Mouse (Mus musculus): ENCODE data around the gene Rem2. TPM values are rescaled to one million over a fixed set of nuclear protein-coding genes. Genes with fewer than 3 reads are reported as not detected.
A peak's percentile ranks its signal among the peaks of the same experiment; 100 is the strongest.

Gene Rem2
- polyA plus RNA-seq, 1 experiment from 2014 or later: 46.0 TPM

DNA sequence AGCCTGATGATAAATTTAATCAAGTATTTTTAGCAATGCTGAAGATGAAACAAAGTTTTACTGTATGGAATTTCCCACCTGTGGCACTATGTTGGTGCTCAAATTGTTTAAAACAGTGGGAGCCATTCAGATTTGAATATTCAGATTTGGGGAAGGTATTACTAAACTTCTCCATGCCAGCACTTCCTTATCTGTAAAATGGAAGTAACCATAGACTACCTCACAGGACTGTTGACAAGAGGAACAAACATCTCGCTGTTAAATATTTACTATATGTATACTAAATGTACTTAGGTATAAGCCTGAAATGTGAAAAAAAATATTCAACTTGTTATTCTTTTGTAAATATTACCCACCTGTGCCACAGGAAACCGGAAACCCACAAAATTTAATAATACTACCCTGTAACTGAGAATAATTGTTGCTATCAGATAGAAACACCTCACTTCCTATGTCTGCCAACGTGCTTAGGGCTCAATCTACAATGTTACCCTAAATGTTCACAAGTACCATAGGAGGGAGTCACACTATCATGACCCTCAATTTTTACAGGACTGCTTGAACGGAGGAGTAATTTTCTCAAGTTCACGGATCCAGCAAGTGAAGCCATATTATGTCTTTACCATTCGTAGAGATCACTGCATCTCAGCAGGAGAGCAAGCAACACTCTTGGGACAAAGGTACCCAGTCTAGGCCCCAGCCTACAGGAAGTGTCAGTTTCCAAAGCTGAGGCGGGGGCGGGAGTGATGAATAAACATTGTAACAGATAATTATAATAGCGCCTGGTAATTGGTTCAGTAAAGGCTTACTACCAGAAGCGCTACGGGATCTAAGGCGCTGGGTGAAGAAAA, 12.6 kb upstream of the Rem2 start:
- 15% methylated on average over 12 of the region's 12 CpGs for WGBS
- H3K9ac ChIP-seq (ENCODE audit: low read depth, low read length): peak overlapping the region; percentile 84
- peaks cover 11% of the 10 kb centered on the region for H3K4me1 ChIP-seq (ENCODE audit: control insufficient read depth, insufficient read depth, low read length)
- H3K4me3 ChIP-seq (ENCODE audit: low read depth, low read length): peak overlapping the region; percentile 82
- H3K27ac ChIP-seq (ENCODE audit: low read length): peak overlapping the region; percentile 59
- peak; percentile 37 for ATAC-seq
- peak overlapping the region; percentile 92 for H3K4me2 ChIP-seq (ENCODE audit: low read length)
- peaks cover 4% of the 10 kb centered on the region for H3K36me3 ChIP-seq (ENCODE audit: control insufficient read depth, insufficient read depth, low read length)
- no peaks in the 10 kb centered on the region for H3K27me3 ChIP-seq (ENCODE audit: control insufficient read depth, insufficient read depth, low read depth, low read length)
- H3K9me3 ChIP-seq (replicated peaks; ENCODE audit: control insufficient read depth, low read length, poor library complexity, severe bottlenecking): no peaks in the 10 kb centered on the region

DNA sequence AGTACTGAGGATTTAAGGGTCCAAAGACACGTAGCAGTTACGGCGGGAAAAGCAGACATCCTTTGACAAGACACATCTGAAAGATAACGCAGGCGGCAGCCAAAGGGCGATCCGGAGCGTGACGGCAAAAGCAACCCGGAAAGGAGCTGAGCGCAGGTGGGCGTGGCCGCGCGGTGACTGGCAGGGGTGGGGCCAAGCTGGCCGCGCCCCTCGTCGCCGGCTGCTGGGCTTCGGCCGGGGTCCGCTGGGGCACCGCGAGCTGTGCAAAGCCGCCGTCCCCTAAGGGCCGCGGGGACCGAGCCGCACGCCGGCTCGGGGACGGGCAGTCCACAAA, 12.0 kb upstream of the Rem2 start, which contains the start of gene Lrp10:
Gene Lrp10, plus strand, starts transcription at position 179 of the 334 bp plus-strand sequence.
- Histone ChIP-seq H3K27ac (ENCODE audit: low read length) (peak within 1 kb of the TSS; percentile 59), H3K4me2 (ENCODE audit: low read length) (peak within 1 kb of the TSS; percentile 92), H3K4me1 (ENCODE audit: control insufficient read depth, insufficient read depth, low read length) (peaks cover 11% of the 10 kb centered on the region), H3K36me3 (ENCODE audit: control insufficient read depth, insufficient read depth, low read length) (peaks cover 9% of the 10 kb centered on the region), H3K27me3 (ENCODE audit: control insufficient read depth, insufficient read depth, low read depth, low read length) (no peaks in the 10 kb centered on the region), H3K9me3 (replicated peaks; ENCODE audit: control insufficient read depth, low read length, poor library complexity, severe bottlenecking) (no peaks in the 10 kb centered on the region), H3K9ac (ENCODE audit: low read depth, low read length) (peak within 1 kb of the TSS; percentile 84), H3K4me3 (ENCODE audit: low read depth, low read length) (peak within 1 kb of the TSS; percentile 82)
- 0% methylated on average over 35 of the region's 35 CpGs for WGBS
- ATAC-seq: peak; percentile 90

DNA sequence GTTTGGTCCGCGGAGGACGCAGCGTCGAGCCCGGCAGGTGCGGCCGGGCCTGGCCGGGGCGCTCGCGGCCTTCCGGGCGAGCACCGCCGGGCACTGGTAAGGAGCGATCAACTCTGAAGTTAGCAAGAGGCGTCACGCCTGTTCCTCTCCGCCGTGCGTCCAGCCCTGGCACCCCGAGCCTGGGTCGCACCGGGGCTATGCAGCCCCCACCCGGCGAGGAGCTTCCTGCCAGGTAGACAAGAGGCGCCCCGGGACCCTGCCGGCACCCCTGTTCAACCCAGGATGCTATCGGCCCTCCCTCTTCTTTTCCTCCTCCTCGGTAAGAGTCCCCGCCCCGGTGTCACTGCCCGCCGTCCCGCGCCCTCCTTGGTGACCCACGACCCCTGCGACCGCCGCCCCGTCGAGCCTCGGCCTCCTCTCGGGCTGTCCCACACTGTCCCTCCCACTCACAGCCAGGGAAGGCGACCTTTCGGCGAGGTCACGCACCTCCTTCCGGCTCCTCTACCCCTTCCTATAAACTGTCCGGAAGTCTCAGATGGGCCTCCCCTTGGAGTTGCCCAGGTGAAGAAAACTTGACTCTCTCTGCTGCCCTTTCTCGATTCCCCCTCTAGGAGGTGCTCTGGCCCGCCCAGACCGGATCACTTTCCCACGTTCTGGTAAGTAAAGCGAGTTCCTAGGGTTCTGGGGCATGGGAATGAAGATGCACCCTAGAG, 11.5 kb upstream of the Rem2 start:
- WGBS: under 1% methylated on average over 55 of the region's 57 CpGs
- Histone ChIP-seq H3K27ac (ENCODE audit: low read length) (peak overlapping the region; percentile 59), H3K36me3 (ENCODE audit: control insufficient read depth, insufficient read depth, low read length) (peaks cover 14% of the 10 kb centered on the region), H3K4me3 (ENCODE audit: low read depth, low read length) (peak overlapping the region; percentile 82), H3K4me2 (ENCODE audit: low read length) (peak overlapping the region; percentile 92), H3K27me3 (ENCODE audit: control insufficient read depth, insufficient read depth, low read depth, low read length) (no peaks in the 10 kb centered on the region), H3K9ac (ENCODE audit: low read depth, low read length) (peak overlapping the region; percentile 84), H3K4me1 (ENCODE audit: control insufficient read depth, insufficient read depth, low read length) (peaks cover 11% of the 10 kb centered on the region), H3K9me3 (replicated peaks; ENCODE audit: control insufficient read depth, low read length, poor library complexity, severe bottlenecking) (no peaks in the 10 kb centered on the region)
- ATAC-seq: peak; percentile 85

DNA sequence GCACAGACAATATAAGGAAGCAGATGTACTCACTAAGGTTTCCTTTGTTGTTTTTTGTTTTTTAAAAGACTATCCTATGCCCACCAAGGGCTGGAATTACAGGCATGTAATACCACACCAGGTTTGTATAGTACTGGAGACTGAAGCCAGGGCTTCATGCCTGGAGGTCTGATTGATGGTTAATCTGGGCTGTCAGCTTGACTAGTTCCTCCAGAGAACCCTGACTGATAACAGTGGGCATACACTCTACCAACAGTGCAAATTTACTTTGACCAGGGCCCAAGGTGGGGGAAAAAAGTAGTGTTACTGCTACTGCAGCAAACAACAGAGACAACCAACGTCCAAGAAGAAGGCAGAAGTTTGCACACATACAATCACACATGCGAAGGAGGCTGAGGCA, 4.4 kb upstream of the Rem2 start:
- Histone ChIP-seq H3K27me3 (ENCODE audit: control insufficient read depth, insufficient read depth, low read depth, low read length) (no peaks in the 10 kb centered on the region), H3K9ac (ENCODE audit: low read depth, low read length) (no peak overlapping the region), H3K36me3 (ENCODE audit: control insufficient read depth, insufficient read depth, low read length) (peaks cover 19% of the 10 kb centered on the region), H3K4me1 (ENCODE audit: control insufficient read depth, insufficient read depth, low read length) (peaks cover 5% of the 10 kb centered on the region; the same call in 1 of the 2 replicates), H3K27ac (ENCODE audit: low read length) (no peak overlapping the region), H3K4me3 (ENCODE audit: low read depth, low read length) (no peak overlapping the region), H3K9me3 (replicated peaks; ENCODE audit: control insufficient read depth, low read length, poor library complexity, severe bottlenecking) (no peaks in the 10 kb centered on the region), H3K4me2 (ENCODE audit: low read length) (no peak overlapping the region)
- WGBS: 89% methylated on average over 2 of the region's 2 CpGs
- ATAC-seq: no peak

DNA sequence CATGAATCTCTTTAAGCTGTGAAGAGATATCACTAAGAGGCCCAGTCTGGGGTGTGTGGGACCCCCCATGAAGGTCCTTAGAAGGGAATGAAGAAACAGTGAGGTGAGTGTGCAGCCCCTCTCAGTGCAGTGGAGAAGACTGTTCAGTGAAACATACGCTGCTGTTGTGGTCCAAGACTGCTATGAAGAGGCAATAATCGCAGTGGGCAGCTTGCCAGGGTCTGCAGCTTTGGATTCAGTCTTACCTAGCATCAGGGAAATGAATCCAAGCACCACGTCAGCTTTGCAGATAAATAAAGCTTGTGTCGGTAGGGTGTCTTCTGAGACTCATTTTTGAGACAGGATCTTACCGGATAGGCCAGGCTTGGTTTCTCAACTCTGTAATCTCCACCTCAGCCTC, 3.2 kb upstream of the Rem2 start:
- Histone ChIP-seq H3K9me3 (replicated peaks; ENCODE audit: control insufficient read depth, low read length, poor library complexity, severe bottlenecking) (no peaks in the 10 kb centered on the region), H3K27me3 (ENCODE audit: control insufficient read depth, insufficient read depth, low read depth, low read length) (no peaks in the 10 kb centered on the region), H3K27ac (ENCODE audit: low read length) (no peak overlapping the region), H3K4me2 (ENCODE audit: low read length) (no peak overlapping the region), H3K4me3 (ENCODE audit: low read depth, low read length) (no peak overlapping the region), H3K9ac (ENCODE audit: low read depth, low read length) (no peak overlapping the region), H3K36me3 (ENCODE audit: control insufficient read depth, insufficient read depth, low read length) (peaks cover 19% of the 10 kb centered on the region), H3K4me1 (ENCODE audit: control insufficient read depth, insufficient read depth, low read length) (peaks cover 15% of the 10 kb centered on the region)
- WGBS: 70% methylated on average over 5 of the region's 5 CpGs
- no peak for ATAC-seq

DNA sequence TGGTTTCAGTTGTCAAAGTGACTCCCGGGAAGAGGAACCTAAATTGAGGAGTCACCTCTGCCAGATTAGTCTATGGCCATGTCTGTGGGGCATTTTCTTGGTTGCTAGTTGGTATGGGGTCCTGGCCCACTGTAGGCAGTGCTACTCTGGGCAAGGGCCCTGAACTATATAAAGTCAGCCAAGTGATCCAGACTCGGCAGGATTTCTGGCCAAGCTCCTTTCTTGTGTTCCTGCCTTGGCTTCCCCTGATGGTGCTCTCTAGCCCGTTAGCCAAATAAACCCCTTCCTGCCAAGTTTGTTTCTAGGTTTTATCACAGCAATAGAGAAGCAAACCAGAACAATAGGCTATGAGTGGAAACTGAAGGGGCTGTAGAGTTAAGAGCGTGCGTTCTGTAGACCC, 1.2 kb upstream of the Rem2 start:
- peaks cover 23% of the 10 kb centered on the region for H3K4me1 ChIP-seq (ENCODE audit: control insufficient read depth, insufficient read depth, low read length)
- no peak for ATAC-seq
- no peak overlapping the region for H3K4me3 ChIP-seq (ENCODE audit: low read depth, low read length)
- no peak overlapping the region for H3K9ac ChIP-seq (ENCODE audit: low read depth, low read length)
- H3K27ac ChIP-seq (ENCODE audit: low read length): no peak overlapping the region
- peaks cover 3% of the 10 kb centered on the region; the same call in 1 of the 2 replicates for H3K36me3 ChIP-seq (ENCODE audit: control insufficient read depth, insufficient read depth, low read length)
- WGBS: 83% methylated on average over 5 of the region's 5 CpGs
- H3K4me2 ChIP-seq (ENCODE audit: low read length): no peak overlapping the region
- H3K27me3 ChIP-seq (ENCODE audit: control insufficient read depth, insufficient read depth, low read depth, low read length): peaks cover 3% of the 10 kb centered on the region; the same call in 1 of the 2 replicates
- H3K9me3 ChIP-seq (replicated peaks; ENCODE audit: control insufficient read depth, low read length, poor library complexity, severe bottlenecking): no peaks in the 10 kb centered on the region

DNA sequence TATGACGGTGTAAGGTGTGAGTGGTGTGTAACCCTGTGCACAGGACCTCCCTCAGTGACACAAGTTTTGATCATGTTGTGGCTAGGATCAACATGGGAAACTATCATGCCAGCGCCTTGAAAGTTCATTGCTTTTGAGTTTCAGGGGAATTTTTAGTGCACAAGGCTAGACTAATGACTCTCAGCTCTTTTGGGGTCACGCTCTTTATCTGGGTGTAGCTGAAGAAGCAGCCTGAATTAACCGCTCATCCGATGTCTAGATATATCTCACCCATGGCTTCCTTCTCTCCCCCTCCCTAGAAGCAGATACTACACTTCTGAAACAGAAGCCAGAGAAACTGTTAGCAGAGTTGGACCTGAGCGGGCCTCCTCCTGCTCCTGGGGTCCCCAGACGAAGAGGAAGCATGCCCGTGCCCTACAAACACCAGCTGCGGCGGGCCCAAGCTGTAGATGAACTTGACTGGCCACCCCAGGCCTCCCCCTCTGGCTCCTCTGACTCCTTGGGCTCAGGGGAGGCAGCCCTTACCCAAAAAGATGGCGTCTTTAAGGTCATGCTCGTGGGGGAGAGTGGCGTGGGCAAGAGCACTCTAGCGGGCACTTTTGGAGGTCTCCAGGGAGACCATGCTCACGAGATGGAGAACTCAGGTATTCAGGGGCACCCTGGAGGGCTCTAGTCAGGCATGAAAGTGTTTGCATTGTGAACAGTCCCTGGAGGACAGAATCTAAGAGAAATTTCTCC, 1.4 kb downstream of the Rem2 start:
- Histone ChIP-seq H3K4me1 (ENCODE audit: control insufficient read depth, insufficient read depth, low read length) (peaks cover 23% of the 10 kb centered on the region), H3K4me3 (ENCODE audit: low read depth, low read length) (peak overlapping the region; percentile 67), H3K4me2 (ENCODE audit: low read length) (peak overlapping the region; percentile 82), H3K9me3 (replicated peaks; ENCODE audit: control insufficient read depth, low read length, poor library complexity, severe bottlenecking) (no peaks in the 10 kb centered on the region), H3K27ac (ENCODE audit: low read length) (no peak overlapping the region), H3K36me3 (ENCODE audit: control insufficient read depth, insufficient read depth, low read length) (no peaks in the 10 kb centered on the region), H3K9ac (ENCODE audit: low read depth, low read length) (peak overlapping the region; percentile 84; the same call in 1 of the 2 replicates), H3K27me3 (ENCODE audit: control insufficient read depth, insufficient read depth, low read depth, low read length) (peaks cover 3% of the 10 kb centered on the region; the same call in 1 of the 2 replicates)
- ATAC-seq: 0 out of 2 replicates have a peak, but pooled peaks have one; percentile 34
- WGBS: 64% methylated on average over 15 of the region's 15 CpGs

DNA sequence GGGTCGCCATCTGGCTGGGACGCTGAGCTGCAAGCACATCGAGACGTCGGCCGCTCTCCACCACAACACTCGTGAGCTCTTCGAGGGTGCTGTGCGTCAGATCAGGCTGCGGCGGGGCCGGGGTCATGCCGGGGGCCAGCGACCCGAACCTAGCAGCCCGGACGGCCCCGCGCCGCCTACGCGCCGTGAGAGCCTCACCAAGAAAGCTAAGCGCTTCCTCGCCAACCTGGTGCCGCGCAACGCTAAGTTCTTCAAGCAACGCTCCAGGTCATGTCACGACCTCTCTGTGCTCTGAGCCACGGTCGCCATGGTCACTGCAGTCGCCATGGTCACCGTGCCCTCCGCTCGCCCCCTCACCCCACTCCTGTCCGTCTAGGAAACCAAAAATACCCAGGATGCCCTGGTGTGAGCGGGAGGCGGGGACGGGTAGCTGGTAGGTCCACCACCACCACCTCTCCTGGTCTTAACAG, 3.6 kb downstream of the Rem2 start:
- Histone ChIP-seq H3K9me3 (replicated peaks; ENCODE audit: control insufficient read depth, low read length, poor library complexity, severe bottlenecking) (no peaks in the 10 kb centered on the region), H3K4me1 (ENCODE audit: control insufficient read depth, insufficient read depth, low read length) (peaks cover 23% of the 10 kb centered on the region), H3K4me2 (ENCODE audit: low read length) (peak overlapping the region; percentile 50), H3K27ac (ENCODE audit: low read length) (no peak overlapping the region), H3K27me3 (ENCODE audit: control insufficient read depth, insufficient read depth, low read depth, low read length) (peaks cover 3% of the 10 kb centered on the region; the same call in 1 of the 2 replicates), H3K4me3 (ENCODE audit: low read depth, low read length) (peak overlapping the region; percentile 20), H3K36me3 (ENCODE audit: control insufficient read depth, insufficient read depth, low read length) (no peaks in the 10 kb centered on the region), H3K9ac (ENCODE audit: low read depth, low read length) (0 out of 2 replicates have a peak overlapping the region, but pooled peaks have one; percentile 22)
- no peak for ATAC-seq
- WGBS: 5% methylated on average over 39 of the region's 40 CpGs

Data from midbrain, embryonic 16.5 days (tissue).